Comparison of ENCODE assay signal across 8 mouse cellular contexts in the genomic region with DNA sequence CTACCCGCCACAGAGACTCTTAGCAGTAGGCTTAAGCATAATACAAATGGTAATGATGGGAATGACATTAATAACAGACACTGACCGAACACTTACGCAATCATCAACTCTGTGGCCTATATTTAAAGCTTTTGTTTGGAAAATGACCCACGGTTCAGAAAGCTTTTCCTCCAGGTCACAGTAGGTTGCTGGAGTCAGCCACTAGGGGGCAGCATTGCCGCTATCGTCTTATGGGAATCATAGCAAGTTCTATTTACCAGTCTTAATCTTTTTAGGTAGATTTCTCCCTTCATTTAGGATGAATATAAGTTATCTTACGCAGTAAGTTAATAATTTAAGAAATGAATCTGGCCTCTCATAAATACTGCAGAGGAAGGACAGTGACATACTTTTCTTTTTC.
DNase-seq lines count a peak whose midpoint lies in the region; ATAC-seq and TF ChIP-seq lines count a peak whose summit lies in the region.

No protein-coding gene starts in this region.

- no peaks in the 10 kb centered on the region for H3K4me1 ChIP-seq in G1E (ENCODE audit: insufficient read depth, low read depth, low read length)

- no peak for ATAC-seq in frontal cortex, adult (ENCODE audit: low TSS enrichment)
- ATAC-seq in G1E (ENCODE audit: extremely low read depth, insufficient number of reproducible peaks, low FRiP score, poor library complexity, severe bottlenecking), result no peak

- no peaks in the 10 kb centered on the region for H3K36me3 ChIP-seq in G1E (replicated peaks)

- no peaks in the 10 kb centered on the region for H3K27me3 ChIP-seq in G1E (ENCODE audit: insufficient read depth, low read length)

- no peaks in the 10 kb centered on the region for H3K9me3 ChIP-seq in G1E (replicated peaks)

- H3K4me3 ChIP-seq in G1E (ENCODE audit: low read depth, low read length), result no peak overlapping the region

- peak; percentile 68 for TF ChIP-seq CTCF in G1E (IDR thresholded peaks at IDR 0.05; ENCODE audit: low read depth, low read length)

- DNase-seq in frontal cortex, postnatal 25 days (ENCODE audit: low spot score in 2 of 2), result peak; percentile 47 to 52
- DNase-seq in G1E (ENCODE audit: low spot score), result peak; percentile 43
- peak; percentile 7 for DNase-seq in cerebellum, adult 11-12 months
- peak; percentile 38 to 55 for DNase-seq in gastrocnemius, postnatal 36 days
- DNase-seq in layer of hippocampus, postnatal 25 days (ENCODE audit: extremely low spot score in 1 of 2, low spot score in 1 of 2), result peak; percentile 32 to 90
- DNase-seq in natural killer cell, adult 2 months (ENCODE audit: low spot score in 2 of 2), result peak; percentile 36 to 46
- DNase-seq in thymus, postnatal 10 days (ENCODE audit: low spot score in 2 of 2), result peak; percentile 26 to 87

- intact Hi-C loops in gastrocnemius, postnatal 36 days (cut with DNase I), result no loop called here

Comparison
In these comparisons a context has a peak if more than half of its experiments do, and no peak if none do; other contexts are left out.
1. DNase-seq: peak in every context shown above with its lines; median percentile 61 in layer of hippocampus, postnatal 25 days; 56 in thymus, postnatal 10 days; 50 in frontal cortex, postnatal 25 days; 46 in gastrocnemius, postnatal 36 days; 43 in G1E; 41 in natural killer cell, adult 2 months; 7 in cerebellum, adult 11-12 months.